Mouse (Mus musculus) testis, adult 2 months (tissue): ENCODE measurements around the gene Arl16.

ENCODE experiments used
- CTCF ChIP-seq: fragments of 200-500 bp; IDR thresholded peaks from 2 replicates; pipeline ENCODE4 v1.5.1; 2012; ENCODE audit warnings: low read depth, mild to moderate bottlenecking, inconsistent platforms, low read length, moderate library complexity; ENCODE audit not compliant: control insufficient read depth, insufficient read depth, insufficient replicate concordance
- POLR2A ChIP-seq: fragments of 200-500 bp; IDR thresholded peaks from 2 replicates; pipeline ENCODE4 v1.6.1; 2012; ENCODE audit warnings: low read depth, mild to moderate bottlenecking, inconsistent platforms, low read length, moderate library complexity; ENCODE audit not compliant: control insufficient read depth

DNA sequence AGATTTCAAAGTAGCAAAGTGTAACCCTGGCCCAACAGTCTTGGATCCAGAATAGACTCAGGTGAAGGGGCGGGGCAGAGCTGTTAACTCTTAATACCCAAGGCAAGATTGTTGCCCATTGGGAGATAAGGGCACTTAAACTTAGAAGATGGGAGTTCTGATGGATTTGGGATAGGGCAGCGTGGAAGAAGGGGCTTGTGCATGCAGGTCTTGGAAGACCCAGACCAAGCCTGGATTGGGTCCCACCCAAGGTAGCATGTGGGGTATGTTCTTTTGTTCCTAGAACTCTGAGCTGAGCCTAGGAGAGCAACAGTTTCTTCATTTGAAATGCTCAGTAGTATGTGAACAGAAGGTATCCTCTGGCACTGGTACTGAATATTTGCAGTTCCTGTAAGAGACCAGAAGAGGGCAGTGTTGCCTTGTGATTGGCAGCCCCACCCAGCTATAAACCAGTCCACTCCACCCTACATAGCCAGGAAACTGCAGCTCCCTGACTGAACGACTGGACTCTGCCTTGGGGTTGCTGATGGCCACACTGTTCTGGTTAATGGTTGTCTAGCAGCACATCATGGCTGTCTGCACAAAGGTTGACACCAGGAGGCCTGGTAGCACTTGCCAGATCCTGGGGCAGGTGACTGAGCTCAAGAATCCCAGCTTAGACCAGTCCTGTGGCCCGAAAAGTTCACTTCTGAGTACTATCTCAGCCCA is 21.8 kb upstream of the Arl16 start:
- peak; percentile 76 for TF ChIP-seq CTCF
- no peak for TF ChIP-seq POLR2A
